ENCODE assay signal across 32 mouse cellular contexts in genomic region chr17:87611226-87612000, GRCm38 (mm10). TPM values are rescaled to one million over a fixed set of nuclear protein-coding genes. Genes with fewer than 3 reads are reported as not detected.
A peak's percentile ranks its signal among the peaks of the same experiment; 100 is the strongest.
DNase-seq lines count a peak whose midpoint lies in the region; ATAC-seq and TF ChIP-seq lines count a peak whose summit lies in the region.
"Had no signal": no experiment of that assay in that cellular context is flagged by ENCODE, and none has a peak within 500 bp of the region (broad histone marks: within the 10 kb centered on the region; RNA-seq: fewer than 3 reads in every experiment).

No protein-coding gene starts in this region.

- H3K4me1 ChIP-seq in hindbrain, embryonic 14.5 days (replicated peaks; ENCODE audit: control insufficient read depth, insufficient read depth, low read length): peaks cover 16% of the 10 kb centered on the region
- H3K4me1 ChIP-seq in hindbrain, embryonic 12.5 days: peaks cover 16% of the 10 kb centered on the region
- H3K4me1 ChIP-seq in MEL (ENCODE audit: control insufficient read depth in 1 of 2, insufficient read depth in 2 of 2, low read length in 2 of 2): no peaks in the 10 kb centered on the region
- H3K4me1 ChIP-seq in intestine, embryonic 16.5 days (ENCODE audit: control insufficient read depth, insufficient read depth, low read length): peaks cover 28% of the 10 kb centered on the region

- no peak overlapping the region for H3K4me2 ChIP-seq in hindbrain, embryonic 14.5 days (replicated peaks)
- H3K4me2 ChIP-seq in hindbrain, embryonic 12.5 days (replicated peaks): no peak overlapping the region
- peak overlapping the region; percentile 54 for H3K4me2 ChIP-seq in intestine, embryonic 16.5 days (ENCODE audit: low read depth, low read length)
- H3K4me2 ChIP-seq: liver, embryonic 12.5 days had no signal

- TF ChIP-seq EP300 in MEL (IDR thresholded peaks at IDR 0.05; ENCODE audit: low read depth in 1 of 2, low read length in 2 of 2): no peak

- H3K79me2 ChIP-seq in MEL (ENCODE audit: control insufficient read depth, insufficient read depth, low read length, poor library complexity): no peaks in the 10 kb centered on the region

- TF ChIP-seq CTCF in MEL (IDR thresholded peaks at IDR 0.05 in 2 of 3, conservative IDR thresholded peaks at IDR 0.05 in 1 of 3; ENCODE audit: control insufficient read depth in 1 of 3, insufficient read depth in 1 of 3, low read depth in 2 of 3, low read length in 3 of 3, poor library complexity in 1 of 3, severe bottlenecking in 1 of 3): no peak
- TF ChIP-seq CTCF in left cerebral cortex, adult 2 months (IDR thresholded peaks at IDR 0.05): no peak

- intact Hi-C loops in left cerebral cortex, adult 2 months (cut with DNase I): no loop called here

- H3K27me3 ChIP-seq in hindbrain, embryonic 14.5 days (ENCODE audit: control insufficient read depth, insufficient read depth, low read length): no peaks in the 10 kb centered on the region
- H3K27me3 ChIP-seq in hindbrain, embryonic 12.5 days: no peaks in the 10 kb centered on the region
- no peaks in the 10 kb centered on the region for H3K27me3 ChIP-seq in MEL (ENCODE audit: control insufficient read depth in 1 of 2, insufficient read depth in 2 of 2, low read length in 2 of 2)
- H3K27me3 ChIP-seq in intestine, embryonic 16.5 days (replicated peaks; ENCODE audit: control insufficient read depth, insufficient read depth, low read length): no peaks in the 10 kb centered on the region
- H3K27me3 ChIP-seq: forebrain, embryonic 13.5 days; heart, embryonic 15.5 days; hindbrain, embryonic 15.5 days; kidney, embryonic 15.5 days; limb, embryonic 13.5 days; midbrain, embryonic 15.5 days; neural tube, embryonic 15.5 days had no signal

- WGBS in hindbrain, embryonic 14.5 days: 74% methylated on average over 14 of the region's 14 CpGs
- 74% methylated on average over 14 of the region's 14 CpGs for WGBS in hindbrain, embryonic 12.5 days
- 51% methylated on average over 14 of the region's 14 CpGs for WGBS in intestine, embryonic 16.5 days

- ATAC-seq in hindbrain, embryonic 14.5 days (ENCODE audit: low FRiP score): no peak
- no peak for ATAC-seq in hindbrain, embryonic 12.5 days (ENCODE audit: low FRiP score)
- peak; percentile 73 for ATAC-seq in intestine, embryonic 16.5 days
- ATAC-seq: CD4-positive, CD25-positive, alpha-beta regulatory T cell, adult 4 months; liver, embryonic 12.5 days; liver, postnatal 0 days; lung, postnatal 0 days had no signal

- H3K27ac ChIP-seq in hindbrain, embryonic 14.5 days: 0 out of 2 replicates have a peak overlapping the region, but pooled peaks have one; percentile 99
- no peak overlapping the region for H3K27ac ChIP-seq in hindbrain, embryonic 12.5 days
- H3K27ac ChIP-seq in MEL (ENCODE audit: control insufficient read depth, low read depth, low read length): no peak overlapping the region
- peak overlapping the region; percentile 94 for H3K27ac ChIP-seq in intestine, embryonic 16.5 days (ENCODE audit: low read length)
- no peak overlapping the region for H3K27ac ChIP-seq in left cerebral cortex, adult 2 months
- H3K27ac ChIP-seq: layer of hippocampus, adult 2 months; liver, embryonic 12.5 days; macrophage had no signal

- H3K4me3 ChIP-seq in hindbrain, embryonic 14.5 days (replicated peaks; ENCODE audit: low read length): no peak overlapping the region
- H3K4me3 ChIP-seq in hindbrain, embryonic 12.5 days: no peak overlapping the region
- no peak overlapping the region for H3K4me3 ChIP-seq in MEL (ENCODE audit: control insufficient read depth in 1 of 2, insufficient read depth in 1 of 2, low read depth in 2 of 2, low read length in 2 of 2)
- no peak overlapping the region for H3K4me3 ChIP-seq in intestine, embryonic 16.5 days (ENCODE audit: low read length)
- H3K4me3 ChIP-seq in left cerebral cortex, adult 2 months: no peak overlapping the region
- H3K4me3 ChIP-seq: forebrain, embryonic 13.5 days; heart, embryonic 10.5 days; hindbrain, embryonic 15.5 days; kidney, embryonic 15.5 days; layer of hippocampus, adult 2 months; limb, embryonic 13.5 days; liver, embryonic 12.5 days; midbrain, embryonic 15.5 days; neural tube, embryonic 15.5 days had no signal

- no peaks in the 10 kb centered on the region for H3K36me3 ChIP-seq in hindbrain, embryonic 14.5 days (replicated peaks; ENCODE audit: control insufficient read depth, insufficient read depth)
- H3K36me3 ChIP-seq in hindbrain, embryonic 12.5 days: no peaks in the 10 kb centered on the region
- H3K36me3 ChIP-seq in MEL (ENCODE audit: control insufficient read depth in 1 of 2, insufficient read depth in 2 of 2, low read length in 2 of 2): peaks cover 0 to 2% of the 10 kb centered on the region in 2 experiments; a peak in 1 of 4 replicates
- H3K36me3 ChIP-seq in intestine, embryonic 16.5 days (ENCODE audit: control insufficient read depth, insufficient read depth, low read length): no peaks in the 10 kb centered on the region
- H3K36me3 ChIP-seq: heart, embryonic 10.5 days; heart, embryonic 15.5 days; hindbrain, embryonic 15.5 days; kidney, embryonic 15.5 days; limb, embryonic 13.5 days; liver, embryonic 12.5 days; midbrain, embryonic 15.5 days; neural tube, embryonic 15.5 days had no signal

- no peak for DNase-seq in hindbrain, embryonic 14.5 days (ENCODE audit: low spot score)
- DNase-seq in MEL (ENCODE audit: low read depth, low spot score): no peak
- DNase-seq in ZHBTc4 (ENCODE audit: low read depth, low spot score): peak; percentile 36
- DNase-seq in spleen, adult 18-20 months: no peak
- no peak for DNase-seq in left cerebral cortex, adult 2 months (ENCODE audit: extremely low spot score in 1 of 2, low spot score in 2 of 2)
- DNase-seq: adrenal gland, postnatal 14 days; cerebellum, adult 18-20 months; cerebellum, postnatal 25 days; gastrocnemius, postnatal 25 days; kidney, adult 18-20 months; kidney, postnatal 36 days; liver, postnatal 0 days; right cerebral cortex, postnatal 25 days; thymus, postnatal 14 days had no signal

- TF ChIP-seq RAD21 in MEL (IDR thresholded peaks at IDR 0.05; ENCODE audit: low read depth, low read length): no peak

- no peaks in the 10 kb centered on the region for H3K9me3 ChIP-seq in hindbrain, embryonic 14.5 days (ENCODE audit: control insufficient read depth, low read length)
- H3K9me3 ChIP-seq in hindbrain, embryonic 12.5 days (replicated peaks): no peaks in the 10 kb centered on the region
- no peaks in the 10 kb centered on the region for H3K9me3 ChIP-seq in MEL (replicated peaks; ENCODE audit: insufficient read depth, low read length)
- H3K9me3 ChIP-seq in intestine, embryonic 16.5 days (ENCODE audit: control insufficient read depth, low read length): no peaks in the 10 kb centered on the region
- H3K9me3 ChIP-seq: forebrain, embryonic 13.5 days; heart, embryonic 10.5 days; heart, embryonic 15.5 days; hindbrain, embryonic 15.5 days; kidney, embryonic 15.5 days; limb, embryonic 13.5 days; liver, embryonic 12.5 days; midbrain, embryonic 15.5 days; neural tube, embryonic 15.5 days had no signal

- TF ChIP-seq POLR2A in MEL (IDR thresholded peaks at IDR 0.05; ENCODE audit: control insufficient read depth in 1 of 2, insufficient read depth in 1 of 2, low read depth in 1 of 2, low read length in 2 of 2, poor library complexity in 1 of 2): no peak

- no peak overlapping the region for H3K9ac ChIP-seq in hindbrain, embryonic 14.5 days
- no peak overlapping the region for H3K9ac ChIP-seq in hindbrain, embryonic 12.5 days
- no peak overlapping the region for H3K9ac ChIP-seq in MEL (ENCODE audit: control insufficient read depth, low read depth, low read length, poor library complexity, severe bottlenecking)
- no peak overlapping the region for H3K9ac ChIP-seq in intestine, embryonic 16.5 days (ENCODE audit: low read depth, low read length)
- H3K9ac ChIP-seq: heart, embryonic 15.5 days; hindbrain, embryonic 15.5 days; kidney, embryonic 15.5 days; limb, embryonic 13.5 days; liver, embryonic 12.5 days; liver, postnatal 0 days; midbrain, embryonic 15.5 days; neural tube, embryonic 15.5 days had no signal

TF ChIP-seq in MEL, 35 proteins besides CTCF, POLR2A, EP300 and RAD21:
- TF ChIP-seq JUND (IDR thresholded peaks at IDR 0.05; ENCODE audit: low read depth, low read length) (no peak), ZNF384 (IDR thresholded peaks at IDR 0.05; ENCODE audit: low read depth, low read length) (peak; percentile 47; the same call in 1 of the 2 replicates), SIN3A (IDR thresholded peaks at IDR 0.05; ENCODE audit: low read length) (no peak)

RNA-seq across cellular contexts. Expression of gene Epcam, which starts 24.4 kb away (rescaled TPM):
- 4.5 and 5.4 TPM in 2 replicates for polyA plus RNA-seq in hindbrain, embryonic 14.5 days (2014; fragmentation: Nextera tagmentation; extraction: Ambion mirVana)
- polyA plus RNA-seq in hindbrain, embryonic 12.5 days (2016; fragmentation: Nextera tagmentation; extraction: Ambion mirVana): 25.3 and 50.1 TPM in 2 replicates
- total RNA-seq in MEL (2012; rRNA removed): not detected in 2 replicates
- polyA plus RNA-seq in MEL (2012; ENCODE audit: insufficient read depth in 1 of 2, insufficient read length in 2 of 2, low read depth in 1 of 2, low replicate concordance in 2 of 2, missing spikeins in 1 of 2): not detected
- 1,152 and 1,162 TPM in 2 replicates for polyA plus RNA-seq in intestine, embryonic 16.5 days (2015; fragmentation: Nextera tagmentation; extraction: Ambion mirVana)
- under 1 TPM in 1 of 2 experiments, not detected in 1; 0.20 TPM for total RNA-seq in left cerebral cortex, adult 2 months (2021)
- total RNA-seq: gastrocnemius, adult 18-20 months; gastrocnemius, postnatal 25 days; heart, postnatal 25 days; left cerebral cortex, postnatal 36 days had no signal
- polyA plus RNA-seq: macrophage had no signal

Comparison
In these comparisons a context has a peak if more than half of its experiments do, and no peak if none do; other contexts are left out.
1. H3K27ac ChIP-seq: peak in hindbrain, embryonic 14.5 days (single experiment) and intestine, embryonic 16.5 days (single experiment); none in hindbrain, embryonic 12.5 days (single experiment), MEL (single experiment) and left cerebral cortex, adult 2 months (single experiment).
2. RNA of gene Epcam, which starts 24.4 kb away (polyA plus RNA-seq): 1,152 to 1,162 TPM in intestine, embryonic 16.5 days; 25.3 to 50.1 TPM in hindbrain, embryonic 12.5 days, 4.5 to 5.4 TPM in hindbrain, embryonic 14.5 days and not detected in MEL; every median in the first group is over 10 times any median in the second.